Mouse (Mus musculus) erythroblast, embryonic 14.5 days (primary cell): ENCODE data around the gene Atp6v1fnb. TPM values are rescaled to one million over a fixed set of nuclear protein-coding genes. Genes with fewer than 3 reads are reported as not detected.

Source experiments
- H3K27me3 ChIP-seq: 2 replicates; pipeline ENCODE4 v1.6.1; 2012; ENCODE audit warnings: inconsistent platforms; ENCODE audit not compliant: control insufficient read depth
- H3K36me3 ChIP-seq: 2 replicates; pipeline ENCODE4 v1.6.1; 2012; ENCODE audit warnings: mild to moderate bottlenecking, inconsistent platforms; ENCODE audit not compliant: control insufficient read depth
- H3K4me1 ChIP-seq: 2 replicates; pipeline ENCODE4 v1.6.1; 2012; ENCODE audit warnings: inconsistent platforms; ENCODE audit not compliant: control insufficient read depth
- H3K4me3 ChIP-seq: replicated peaks from 2 replicates; pipeline ENCODE3; 2012; ENCODE audit warnings: moderate library complexity, mild to moderate bottlenecking, inconsistent platforms
- H3K9me3 ChIP-seq: 2 replicates; pipeline ENCODE4 v1.6.1; 2012; ENCODE audit warnings: low read length, inconsistent platforms, mixed read lengths; ENCODE audit not compliant: control insufficient read depth
- GATA1 ChIP-seq: IDR thresholded peaks from 2 replicates; pipeline ENCODE4 v1.6.1; 2012; ENCODE audit warnings: low read length, inconsistent platforms, mixed read lengths
- TAL1 ChIP-seq: IDR thresholded peaks from 3 replicates; pipeline ENCODE4 v1.6.1; 2012; ENCODE audit warnings: low read length, inconsistent platforms, mixed read lengths
- polyA plus RNA-seq: library from polyadenylated mRNA; stranded (reverse); fragments of >175 nt; gene quantifications from 2 replicates; pipeline ENCODE4 v1.2.3, GENCODE M21; 2012

The Atp6v1fnb gene
- polyA plus RNA-seq, 1 experiment, result not detected

DNA sequence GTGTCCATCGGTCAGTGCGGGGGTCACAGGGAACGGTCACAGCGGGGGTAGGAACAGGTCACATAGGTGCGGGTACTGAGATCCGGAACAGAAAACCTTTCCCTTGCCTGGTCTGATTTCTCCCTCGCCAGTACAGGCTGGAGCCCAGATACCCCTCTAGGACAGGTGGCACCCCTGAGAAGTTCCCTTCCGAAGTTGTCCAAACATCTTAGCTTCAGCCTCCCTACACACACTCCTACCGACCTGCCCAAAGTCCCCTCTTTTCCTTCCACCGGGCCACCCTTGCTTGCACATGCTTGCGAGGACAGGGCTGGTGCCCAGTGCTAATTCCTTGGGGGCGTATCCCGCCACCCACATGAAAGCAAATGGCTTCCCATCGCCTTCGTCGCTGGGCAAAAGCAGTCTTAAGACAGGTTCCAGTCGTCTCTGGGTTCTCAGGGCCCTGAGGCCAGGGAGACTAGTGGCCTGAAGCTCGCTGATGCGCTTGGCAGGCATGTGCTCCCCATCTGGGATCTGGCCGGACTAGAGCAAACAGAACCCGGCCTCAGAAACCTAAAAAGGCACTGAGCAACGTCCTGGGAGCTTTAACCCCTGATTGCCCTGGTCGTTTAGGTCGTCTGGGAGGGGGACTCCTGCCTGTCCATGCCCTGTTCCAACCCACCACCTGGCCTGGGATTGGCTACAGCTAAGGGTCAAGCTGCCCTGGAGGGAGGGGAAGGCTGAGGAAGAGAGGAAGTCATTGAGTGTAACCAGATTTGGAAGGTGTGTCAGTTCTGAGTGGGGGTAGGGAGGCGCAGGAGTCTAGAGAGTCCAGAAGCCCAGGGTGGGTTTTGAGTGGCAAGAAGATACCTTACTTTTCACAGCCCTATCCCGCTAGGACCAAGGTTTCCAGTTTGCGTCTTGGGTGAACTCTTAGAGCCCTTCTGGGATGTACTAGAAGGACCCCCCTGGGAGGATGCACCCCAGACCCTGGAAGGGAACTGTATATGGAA is 37.1 kb upstream of the Atp6v1fnb start:
- TF ChIP-seq TAL1 (no peak), GATA1 (no peak)
- Histone ChIP-seq H3K4me1 (no peaks in the 10 kb centered on the region; the same call in 1 of the 2 replicates), H3K4me3 (no peak overlapping the region), H3K27me3 (peaks cover 70% of the 10 kb centered on the region), H3K36me3 (no peaks in the 10 kb centered on the region), H3K9me3 (peaks cover 3% of the 10 kb centered on the region; the same call in 1 of the 2 replicates)

DNA sequence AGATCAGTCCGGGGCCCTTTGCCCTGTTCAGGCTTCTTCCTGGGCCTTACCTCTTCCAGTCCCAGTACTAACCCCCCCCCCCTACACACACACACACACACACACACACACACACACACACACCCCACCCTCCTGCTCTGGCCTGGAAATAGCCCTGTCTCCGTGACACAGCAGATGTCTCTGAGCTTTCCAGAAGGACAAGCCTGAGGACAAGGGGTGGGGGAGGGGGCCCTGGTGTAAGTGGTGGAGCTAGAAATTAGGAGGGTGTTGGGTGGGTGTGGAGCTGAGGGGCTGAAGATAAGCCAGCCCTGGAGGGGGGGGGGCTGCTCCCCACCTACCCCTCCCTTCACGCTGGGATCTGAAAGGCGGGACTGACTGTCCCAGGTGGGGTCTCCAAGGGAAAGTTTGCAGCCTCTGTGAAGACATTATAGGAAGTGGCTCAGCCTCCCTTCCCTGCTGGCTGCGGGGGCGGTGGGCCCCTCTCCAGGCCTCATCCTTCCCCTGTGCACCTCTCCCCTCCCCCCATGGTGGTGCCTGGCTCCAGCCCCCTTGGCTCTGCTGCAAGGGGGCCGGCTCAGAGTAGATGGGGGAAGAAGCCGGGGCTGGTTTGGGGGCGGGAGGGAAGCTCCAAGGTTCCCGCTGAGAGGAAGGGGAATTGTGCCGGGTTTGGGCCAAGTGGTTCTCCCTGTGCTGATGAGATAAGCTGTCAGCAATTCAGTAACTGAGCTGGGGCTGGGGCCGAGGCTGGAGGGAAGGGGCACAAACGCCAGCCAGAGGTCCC is 36.1 kb upstream of the Atp6v1fnb start:
- Histone ChIP-seq H3K9me3 (peaks cover 3% of the 10 kb centered on the region; the same call in 1 of the 2 replicates), H3K4me3 (no peak overlapping the region), H3K4me1 (no peaks in the 10 kb centered on the region; the same call in 1 of the 2 replicates), H3K27me3 (peaks cover 70% of the 10 kb centered on the region), H3K36me3 (no peaks in the 10 kb centered on the region)
- TF ChIP-seq GATA1, result no peak
- no peak for TF ChIP-seq TAL1

DNA sequence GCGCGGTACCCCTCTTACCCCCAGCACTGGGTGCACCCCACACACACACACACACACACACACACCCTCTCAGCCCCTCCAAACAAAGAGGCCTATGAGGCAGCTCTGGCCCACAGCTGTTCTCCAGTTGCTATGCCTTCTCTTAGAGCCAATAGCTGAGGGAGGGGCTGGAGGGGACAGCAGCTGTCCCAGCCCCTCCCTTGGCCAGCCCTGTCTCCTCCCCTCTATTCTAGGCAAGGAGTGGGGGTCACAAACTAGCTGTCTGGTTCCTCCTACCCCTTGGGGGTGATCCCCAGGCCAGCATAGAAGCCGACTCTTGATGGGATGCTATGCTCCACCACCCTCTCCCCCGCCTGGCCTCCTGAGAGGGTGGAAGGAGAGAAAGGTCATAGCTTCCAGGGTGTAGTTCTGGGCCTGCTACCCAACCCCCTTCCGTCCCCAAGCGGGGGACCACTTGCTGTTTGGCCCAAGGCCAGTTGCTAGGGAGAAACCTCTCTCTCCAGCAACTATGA is 35.2 kb upstream of the Atp6v1fnb start:
- no peaks in the 10 kb centered on the region for H3K36me3 ChIP-seq
- no peaks in the 10 kb centered on the region; the same call in 1 of the 2 replicates for H3K4me1 ChIP-seq
- H3K27me3 ChIP-seq, result peaks cover 62% of the 10 kb centered on the region
- no peak overlapping the region for H3K4me3 ChIP-seq
- H3K9me3 ChIP-seq, result peaks cover 3% of the 10 kb centered on the region; the same call in 1 of the 2 replicates
- TF ChIP-seq GATA1 (no peak), TAL1 (no peak)

DNA sequence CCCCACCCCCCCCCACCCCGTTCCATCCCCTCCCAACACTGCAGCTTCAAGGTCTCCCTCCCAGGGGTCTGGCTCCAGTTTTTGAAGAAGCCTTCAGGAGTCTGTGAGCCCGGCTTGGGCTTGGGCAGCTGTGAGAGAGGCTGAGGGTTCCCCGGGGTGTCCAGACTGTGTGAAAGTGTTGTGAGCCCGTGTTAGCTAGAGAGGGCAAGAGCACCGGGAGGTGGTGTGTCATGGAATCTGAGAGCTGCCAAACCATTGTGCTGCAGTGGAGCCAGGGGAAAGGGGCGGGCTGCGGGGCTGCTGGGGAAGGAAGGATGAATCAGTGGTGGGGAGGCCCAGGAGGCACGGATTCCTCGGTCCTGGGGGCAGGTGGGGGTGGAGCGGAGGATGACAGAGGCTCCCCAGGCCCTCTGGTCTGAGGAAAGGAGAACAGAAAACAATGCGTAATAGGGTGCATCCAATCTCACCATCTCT is 34.7 kb upstream of the Atp6v1fnb start:
- no peaks in the 10 kb centered on the region; the same call in 1 of the 2 replicates for H3K4me1 ChIP-seq
- TF ChIP-seq GATA1, result no peak
- TF ChIP-seq TAL1, result no peak
- no peak overlapping the region for H3K4me3 ChIP-seq
- H3K27me3 ChIP-seq, result peaks cover 58% of the 10 kb centered on the region
- H3K36me3 ChIP-seq, result no peaks in the 10 kb centered on the region
- peaks cover 3% of the 10 kb centered on the region; the same call in 1 of the 2 replicates for H3K9me3 ChIP-seq

DNA sequence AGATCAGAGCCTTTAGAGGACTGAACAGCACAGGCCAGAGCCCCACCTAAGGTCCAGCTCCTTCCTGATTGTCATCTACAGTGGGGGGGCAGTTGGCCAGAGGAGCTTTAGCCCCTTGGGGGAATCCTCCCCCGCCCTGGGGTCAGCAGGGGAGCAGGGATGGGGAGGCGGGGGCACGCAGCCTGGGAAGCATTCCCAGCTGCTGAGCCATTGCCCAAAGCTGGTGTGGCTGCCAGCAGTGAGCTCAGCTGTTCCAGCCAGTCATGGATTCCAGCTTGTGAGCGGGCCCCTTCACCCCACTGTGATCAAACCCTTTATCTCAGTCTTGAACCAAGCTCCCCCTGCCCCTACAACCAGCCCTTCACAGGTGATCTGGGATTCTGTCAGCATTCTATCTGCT is 32.0 kb upstream of the Atp6v1fnb start:
- Histone ChIP-seq H3K9me3 (no peaks in the 10 kb centered on the region), H3K4me3 (no peak overlapping the region), H3K4me1 (no peaks in the 10 kb centered on the region; the same call in 1 of the 2 replicates), H3K36me3 (no peaks in the 10 kb centered on the region), H3K27me3 (peaks cover 30% of the 10 kb centered on the region)
- no peak for TF ChIP-seq TAL1
- no peak for TF ChIP-seq GATA1

DNA sequence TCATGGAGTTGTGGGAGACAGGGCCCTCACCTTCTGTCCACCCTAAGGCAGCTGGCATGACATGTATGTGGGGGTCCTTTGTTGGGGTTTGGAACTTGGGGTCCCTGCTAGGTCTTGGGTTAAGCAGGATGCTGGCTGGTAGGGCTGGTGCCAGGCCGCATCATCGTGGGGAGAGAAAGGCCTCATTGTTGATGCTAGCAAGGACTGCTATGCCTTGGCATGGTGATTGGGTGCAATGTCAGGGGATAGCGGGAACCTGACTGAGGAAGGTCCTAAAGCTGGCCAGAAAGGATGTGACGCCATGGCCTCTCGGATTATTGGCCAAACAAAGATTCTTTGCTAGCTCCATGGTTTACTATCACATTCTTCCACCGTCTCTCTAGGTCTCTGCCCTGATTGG is 31.4 kb upstream of the Atp6v1fnb start:
- Histone ChIP-seq H3K27me3 (peaks cover 25% of the 10 kb centered on the region), H3K4me3 (no peak overlapping the region), H3K36me3 (no peaks in the 10 kb centered on the region), H3K9me3 (no peaks in the 10 kb centered on the region), H3K4me1 (no peaks in the 10 kb centered on the region; the same call in 1 of the 2 replicates)
- TF ChIP-seq TAL1 (no peak), GATA1 (no peak)

DNA sequence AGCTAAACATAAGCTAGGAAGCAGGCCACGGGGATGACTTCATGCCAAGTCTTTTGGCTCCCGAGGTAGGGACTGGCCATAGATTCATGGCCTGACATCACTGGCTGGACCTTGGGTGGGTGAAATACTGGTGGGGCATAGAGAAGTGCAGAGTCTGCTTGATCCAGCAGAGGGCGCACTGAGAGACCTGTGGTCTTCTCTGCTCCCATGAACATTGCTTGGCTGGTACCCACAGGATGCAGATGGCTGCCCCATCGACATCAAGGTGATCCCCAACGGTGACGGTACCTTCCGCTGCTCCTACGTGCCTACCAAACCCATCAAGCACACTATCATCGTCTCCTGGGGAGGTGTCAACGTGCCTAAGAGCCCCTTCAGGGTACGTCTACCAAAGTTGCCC is 26.5 kb upstream of the Atp6v1fnb start:
- Histone ChIP-seq H3K4me1 (no peaks in the 10 kb centered on the region), H3K9me3 (no peaks in the 10 kb centered on the region), H3K4me3 (no peak overlapping the region), H3K36me3 (no peaks in the 10 kb centered on the region), H3K27me3 (no peaks in the 10 kb centered on the region)
- TF ChIP-seq GATA1 (no peak), TAL1 (no peak)

DNA sequence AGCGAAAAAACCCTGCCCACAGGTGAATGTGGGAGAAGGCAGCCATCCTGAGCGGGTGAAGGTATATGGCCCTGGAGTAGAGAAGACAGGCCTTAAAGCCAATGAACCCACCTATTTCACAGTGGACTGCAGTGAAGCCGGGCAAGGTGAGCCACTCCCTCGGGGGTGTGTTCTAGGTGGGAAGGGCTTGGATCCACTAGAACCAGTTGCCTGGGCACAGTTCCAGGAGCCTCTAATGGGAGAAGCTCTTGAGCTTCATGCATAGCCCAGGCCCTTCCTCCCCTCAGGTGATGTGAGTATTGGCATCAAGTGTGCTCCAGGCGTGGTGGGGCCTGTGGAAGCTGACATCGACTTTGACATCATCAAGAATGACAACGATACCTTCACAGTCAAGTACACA is 25.9 kb upstream of the Atp6v1fnb start:
- H3K36me3 ChIP-seq, result no peaks in the 10 kb centered on the region
- no peaks in the 10 kb centered on the region for H3K9me3 ChIP-seq
- no peaks in the 10 kb centered on the region for H3K4me1 ChIP-seq
- no peak overlapping the region for H3K4me3 ChIP-seq
- no peaks in the 10 kb centered on the region for H3K27me3 ChIP-seq
- TF ChIP-seq TAL1, result no peak
- no peak for TF ChIP-seq GATA1
